Mouse (Mus musculus): ENCODE measurements around the gene Slc29a4.

- TF ChIP-seq CTCF (IDR thresholded peaks at IDR 0.05; ENCODE audit: low read depth), result no peak
- TF ChIP-seq EP300 (IDR thresholded peaks at IDR 0.05; ENCODE audit: low read depth), result no peak
These were observed 10.4 kb upstream of the Slc29a4 start for GRCm38 (mm10) chr5:142681911-142682310.

Measured in heart, postnatal 0 days (tissue).